Mouse (Mus musculus) stomach, postnatal 0 days (tissue): ENCODE measurements around the gene 4930470P17Rik.

Experiments used
- CTCF ChIP-seq: IDR thresholded peaks from 2 replicates; pipeline ENCODE4 v1.5.1; 2016; ENCODE audit warnings: antibody characterized with exemption, low read depth, mild to moderate bottlenecking, moderate library complexity
- EP300 ChIP-seq: optimal IDR thresholded peaks from 2 replicates; pipeline ENCODE3; 2016; ENCODE audit warnings: antibody characterized with exemption

DNA sequence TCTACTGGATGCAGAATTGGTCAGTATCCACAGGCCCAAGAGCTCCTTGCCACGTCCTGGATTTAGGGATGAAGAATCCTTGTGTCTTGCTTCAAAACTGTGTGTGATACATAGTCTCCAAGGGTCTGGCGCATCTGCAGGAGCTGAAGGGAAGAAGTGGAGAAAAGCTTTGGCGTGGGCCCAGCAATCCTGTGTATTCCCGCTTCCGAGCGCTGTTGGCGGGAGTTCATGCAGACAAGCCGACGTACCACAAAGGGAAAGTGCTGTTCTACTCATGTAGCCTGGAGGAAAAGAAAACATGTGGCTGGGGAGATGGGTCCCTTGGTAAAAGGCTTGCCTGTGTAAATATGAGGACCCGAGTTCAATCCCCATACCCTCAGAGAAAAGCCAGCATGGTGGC lies 22.3 kb downstream of the 4930470P17Rik start:
- TF ChIP-seq CTCF, result no peak
- TF ChIP-seq EP300, result no peak
